Mouse (Mus musculus): ENCODE results near the gene Apc2. TPM values are rescaled to one million over a fixed set of nuclear protein-coding genes. Genes with fewer than 3 reads are reported as not detected.

Apc2 gene
- polyA plus RNA-seq, 2 experiments: 0.04 TPM; not detected in 1

- Histone ChIP-seq H3K4me3 (ENCODE audit: insufficient read depth in 1 of 2, low read depth in 2 of 2, low read length in 2 of 2) (peak within 1 kb of the TSS; percentile 48 to 62), H3K4me1 (replicated peaks; ENCODE audit: control insufficient read depth in 2 of 2, insufficient read depth in 2 of 2, low read length in 1 of 2) (peaks cover 21 to 29% of the 10 kb centered on the region in 2 experiments), H3K36me3 (replicated peaks; ENCODE audit: control insufficient read depth, insufficient read depth, low read depth) (no peaks in the 10 kb centered on the region), H3K27me3 (ENCODE audit: control insufficient read depth, insufficient read depth, low read length) (peaks cover 43% of the 10 kb centered on the region), H3K4me2 (ENCODE audit: low read depth) (peak within 1 kb of the TSS; percentile 61), H3K9me3 (ENCODE audit: control insufficient read depth, low read length) (no peaks in the 10 kb centered on the region), H3K27ac (no peak within 1 kb of the TSS), H3K9ac (replicated peaks) (peak within 1 kb of the TSS; percentile 34; the same call in 1 of the 2 replicates)
- DNase-seq (ENCODE audit: low read depth in 3 of 3, low spot score in 3 of 3) (peak in 1 of 3 experiments; percentile 55), ATAC-seq (ENCODE audit: insufficient read depth) (0 out of 2 replicates have a peak, but pooled peaks have one; percentile 7)
- WGBS (ENCODE audit: insufficient replicate concordance): 1% methylated on average over 42 of the region's 42 CpGs
- TF ChIP-seq CTCF (IDR thresholded peaks at IDR 0.05; ENCODE audit: low read depth) (peak; percentile 87), EP300 (IDR thresholded peaks at IDR 0.05; ENCODE audit: low read depth) (no peak)
These were observed 52.5 kb downstream of the Apc2 start, which contains the start of gene Adamtsl5 for GRCm38 (mm10) chr10:80348244-80348781. Gene Adamtsl5 (minus strand): TSS chr10:80348412.

- no peak overlapping the region for H3K9ac ChIP-seq (replicated peaks)
- no peaks in the 10 kb centered on the region for H3K36me3 ChIP-seq (replicated peaks; ENCODE audit: control insufficient read depth, insufficient read depth, low read depth)
- H3K9me3 ChIP-seq (ENCODE audit: control insufficient read depth, low read length): no peaks in the 10 kb centered on the region
- no peak overlapping the region for H3K27ac ChIP-seq
- ATAC-seq (ENCODE audit: insufficient read depth): no peak
- H3K4me3 ChIP-seq (ENCODE audit: insufficient read depth in 1 of 2, low read depth in 2 of 2, low read length in 2 of 2): no peak overlapping the region
- H3K4me2 ChIP-seq (ENCODE audit: low read depth): no peak overlapping the region
- H3K27me3 ChIP-seq (ENCODE audit: control insufficient read depth, insufficient read depth, low read length): peaks cover 46% of the 10 kb centered on the region
- 25% methylated on average over 26 of the region's 26 CpGs for WGBS (ENCODE audit: insufficient replicate concordance)
- H3K4me1 ChIP-seq (replicated peaks; ENCODE audit: control insufficient read depth in 2 of 2, insufficient read depth in 2 of 2, low read length in 1 of 2): peaks cover 15 to 22% of the 10 kb centered on the region in 2 experiments
- no peak for DNase-seq (ENCODE audit: low read depth in 3 of 3, low spot score in 3 of 3)
- no peak for TF ChIP-seq EP300 (IDR thresholded peaks at IDR 0.05; ENCODE audit: low read depth)
- TF ChIP-seq CTCF (IDR thresholded peaks at IDR 0.05; ENCODE audit: low read depth): no peak
These were observed 53.2 kb downstream of the Apc2 start for GRCm38 (mm10) chr10:80348981-80349380.

GRCm38 (mm10) chr10:80350292-80350691 is 54.5 kb downstream of the Apc2 start:
- TF ChIP-seq CTCF (IDR thresholded peaks at IDR 0.05; ENCODE audit: low read depth) (peak; percentile 99), EP300 (IDR thresholded peaks at IDR 0.05; ENCODE audit: low read depth) (no peak)
- Histone ChIP-seq H3K36me3 (replicated peaks; ENCODE audit: control insufficient read depth, insufficient read depth, low read depth) (no peaks in the 10 kb centered on the region), H3K27ac (no peak overlapping the region), H3K27me3 (ENCODE audit: control insufficient read depth, insufficient read depth, low read length) (peaks cover 54% of the 10 kb centered on the region), H3K9ac (replicated peaks) (no peak overlapping the region), H3K4me3 (ENCODE audit: insufficient read depth in 1 of 2, low read depth in 2 of 2, low read length in 2 of 2) (no peak overlapping the region), H3K9me3 (ENCODE audit: control insufficient read depth, low read length) (no peaks in the 10 kb centered on the region), H3K4me1 (replicated peaks; ENCODE audit: control insufficient read depth in 2 of 2, insufficient read depth in 2 of 2, low read length in 1 of 2) (peaks cover 6 to 12% of the 10 kb centered on the region in 2 experiments), H3K4me2 (ENCODE audit: low read depth) (no peak overlapping the region)
- ATAC-seq (ENCODE audit: insufficient read depth) (peak; percentile 72), DNase-seq (ENCODE audit: low read depth in 3 of 3, low spot score in 3 of 3) (peak; percentile 66 to 70 (median 69))
- 2% methylated on average over 7 of the region's 7 CpGs for WGBS (ENCODE audit: insufficient replicate concordance)

GRCm38 (mm10) chr10:80351896-80352295 is 56.1 kb downstream of the Apc2 start:
- H3K4me1 ChIP-seq (replicated peaks; ENCODE audit: control insufficient read depth in 2 of 2, insufficient read depth in 2 of 2, low read length in 1 of 2): peaks cover 0 to 5% of the 10 kb centered on the region in 2 experiments; a peak in 3 of 4 replicates
- DNase-seq (ENCODE audit: low read depth in 3 of 3, low spot score in 3 of 3) (no peak), ATAC-seq (ENCODE audit: insufficient read depth) (no peak)
- no peak overlapping the region for H3K4me3 ChIP-seq (ENCODE audit: insufficient read depth in 1 of 2, low read depth in 2 of 2, low read length in 2 of 2)
- no peaks in the 10 kb centered on the region for H3K9me3 ChIP-seq (ENCODE audit: control insufficient read depth, low read length)
- no peaks in the 10 kb centered on the region for H3K36me3 ChIP-seq (replicated peaks; ENCODE audit: control insufficient read depth, insufficient read depth, low read depth)
- H3K4me2 ChIP-seq (ENCODE audit: low read depth): no peak overlapping the region
- no peak overlapping the region for H3K27ac ChIP-seq
- no peak overlapping the region for H3K9ac ChIP-seq (replicated peaks)
- TF ChIP-seq EP300 (IDR thresholded peaks at IDR 0.05; ENCODE audit: low read depth) (no peak), CTCF (IDR thresholded peaks at IDR 0.05; ENCODE audit: low read depth) (no peak)
- peaks cover 71% of the 10 kb centered on the region for H3K27me3 ChIP-seq (ENCODE audit: control insufficient read depth, insufficient read depth, low read length)
- 22% methylated on average over 11 of the region's 11 CpGs for WGBS (ENCODE audit: insufficient replicate concordance)

GRCm38 (mm10) chr10:80352727-80353126 is 57.0 kb downstream of the Apc2 start:
- DNase-seq (ENCODE audit: low read depth in 3 of 3, low spot score in 3 of 3): no peak
- no peaks in the 10 kb centered on the region for H3K9me3 ChIP-seq (ENCODE audit: control insufficient read depth, low read length)
- peaks cover 0 to 3% of the 10 kb centered on the region in 2 experiments; a peak in 2 of 4 replicates for H3K4me1 ChIP-seq (replicated peaks; ENCODE audit: control insufficient read depth in 2 of 2, insufficient read depth in 2 of 2, low read length in 1 of 2)
- H3K9ac ChIP-seq (replicated peaks): no peak overlapping the region
- H3K27me3 ChIP-seq (ENCODE audit: control insufficient read depth, insufficient read depth, low read length): peaks cover 72% of the 10 kb centered on the region
- ATAC-seq (ENCODE audit: insufficient read depth): no peak
- H3K4me2 ChIP-seq (ENCODE audit: low read depth): no peak overlapping the region
- no peaks in the 10 kb centered on the region for H3K36me3 ChIP-seq (replicated peaks; ENCODE audit: control insufficient read depth, insufficient read depth, low read depth)
- H3K4me3 ChIP-seq (ENCODE audit: insufficient read depth in 1 of 2, low read depth in 2 of 2, low read length in 2 of 2): no peak overlapping the region
- TF ChIP-seq EP300 (IDR thresholded peaks at IDR 0.05; ENCODE audit: low read depth): no peak
- no peak for TF ChIP-seq CTCF (IDR thresholded peaks at IDR 0.05; ENCODE audit: low read depth)
- H3K27ac ChIP-seq: no peak overlapping the region
- WGBS (ENCODE audit: insufficient replicate concordance): 23% methylated on average over 8 of the region's 8 CpGs
